Mouse (Mus musculus) heart, adult 2 months (tissue): Measurements from ENCODE around the gene Erc2.

Experiments
- CTCF ChIP-seq: fragments of 200-600 bp; IDR thresholded peaks from 2 replicates; pipeline ENCODE4 v1.8.1; 2022; ENCODE audit warnings: antibody characterized with exemption, mild to moderate bottlenecking, moderate library complexity
- EP300 ChIP-seq: fragments of 200-500 bp; IDR thresholded peaks from 2 replicates; pipeline ENCODE4 v1.6.1; 2011; ENCODE audit warnings: low read depth, low read length, control low read depth; ENCODE audit not compliant: insufficient read depth

GRCm38 (mm10) chr14:28060891-28061290, 438.7 kb downstream of the Erc2 start:
- no peak for TF ChIP-seq CTCF
- TF ChIP-seq EP300: no peak
